Mouse (Mus musculus) hindbrain, embryonic 12.5 days (tissue): ENCODE measurements around the gene Nepro. TPM values are rescaled to one million over a fixed set of nuclear protein-coding genes. Genes with fewer than 3 reads are reported as not detected.

ENCODE experiments used
- ATAC-seq: fragments of 200-750 bp; cut with Nextera tagmentation; 2 replicates; pipeline ENCODE4 v1.8.0; 2017; ENCODE audit warnings: moderate TSS enrichment; ENCODE audit not compliant: low FRiP score
- H3K27ac ChIP-seq: fragments of 300-500 bp; sonication (generic); 2 replicates; pipeline ENCODE4 v1.5.1; 2016; ENCODE audit warnings: mild to moderate bottlenecking
- H3K27me3 ChIP-seq: fragments of 300-500 bp; sonication (generic); 2 replicates; pipeline ENCODE4 v1.6.1; 2016; ENCODE audit warnings: mild to moderate bottlenecking
- H3K36me3 ChIP-seq: fragments of 300-500 bp; sonication (generic); 2 replicates; pipeline ENCODE4 v1.6.1; 2016; ENCODE audit warnings: mild to moderate bottlenecking
- H3K4me1 ChIP-seq: fragments of 300-500 bp; sonication (generic); 2 replicates; pipeline ENCODE4 v1.6.1; 2016
- H3K4me2 ChIP-seq: fragments of 300-500 bp; sonication (generic); replicated peaks from 2 replicates; pipeline ENCODE4 v1.6.1; 2016; ENCODE audit warnings: mild to moderate bottlenecking
- H3K4me3 ChIP-seq: fragments of 300-500 bp; sonication (generic); 2 replicates; pipeline ENCODE4 v1.5.1; 2016; ENCODE audit warnings: mild to moderate bottlenecking
- H3K9ac ChIP-seq: fragments of 300-500 bp; sonication (generic); 2 replicates; pipeline ENCODE4 v1.6.1; 2016; ENCODE audit warnings: mild to moderate bottlenecking, moderate library complexity
- H3K9me3 ChIP-seq: fragments of 300-500 bp; sonication (generic); replicated peaks from 2 replicates; pipeline ENCODE4 v1.6.1; 2016; ENCODE audit warnings: mild to moderate bottlenecking
- whole genome bisulfite sequencing: fragments of 180-500 bp; shearing (Covaris S2); methylation state at CpG from one replicate; pipeline ENCODE4 v1.1.7; 2016; 5-methylcytosine and 5-hydroxymethylcytosine counted together
- polyA plus RNA-seq: library from polyadenylated mRNA; unstranded; fragments of >200 nt; fragmentation: Nextera tagmentation; extraction: Ambion mirVana; gene quantifications from 2 replicates; pipeline ENCODE4 v1.2.1, GENCODE M21; 2016

Nepro gene
- polyA plus RNA-seq, 1 experiment from 2014 or later: 9.4 TPM

GRCm38 (mm10) chr16:44778538-44779147, 54.5 kb downstream of the Nepro start:
- no peaks in the 10 kb centered on the region for H3K9me3 ChIP-seq
- 87% methylated on average over 17 of the region's 17 CpGs for WGBS
- no peak overlapping the region for H3K4me3 ChIP-seq
- H3K4me2 ChIP-seq: no peak overlapping the region
- no peak for ATAC-seq
- H3K9ac ChIP-seq: no peak overlapping the region
- no peaks in the 10 kb centered on the region for H3K27me3 ChIP-seq
- H3K4me1 ChIP-seq: no peaks in the 10 kb centered on the region
- H3K36me3 ChIP-seq: no peaks in the 10 kb centered on the region
- H3K27ac ChIP-seq: no peak overlapping the region

- Histone ChIP-seq H3K27me3 (no peaks in the 10 kb centered on the region), H3K27ac (no peak overlapping the region), H3K9me3 (no peaks in the 10 kb centered on the region), H3K36me3 (no peaks in the 10 kb centered on the region), H3K4me1 (no peaks in the 10 kb centered on the region), H3K4me3 (no peak overlapping the region), H3K9ac (no peak overlapping the region), H3K4me2 (no peak overlapping the region)
- no peak for ATAC-seq
- 91% methylated on average over 5 of the region's 5 CpGs for whole genome bisulfite sequencing
Observed at GRCm38 (mm10) chr16:44779494-44779893, 55.4 kb downstream of the Nepro start.

GRCm38 (mm10) chr16:44780751-44781150, 56.6 kb downstream of the Nepro start:
- Histone ChIP-seq H3K9me3 (no peaks in the 10 kb centered on the region), H3K9ac (no peak overlapping the region), H3K4me3 (no peak overlapping the region), H3K36me3 (no peaks in the 10 kb centered on the region), H3K4me1 (no peaks in the 10 kb centered on the region), H3K4me2 (no peak overlapping the region), H3K27ac (no peak overlapping the region), H3K27me3 (no peaks in the 10 kb centered on the region)
- no peak for ATAC-seq
- 65% methylated on average over 4 of the region's 4 CpGs for WGBS

Other genes with a start within 250 kb of the Nepro start
- 35.5 and 37.5 TPM in 2 replicates for gene Boc, start 165.4 kb upstream of the Nepro start, polyA plus RNA-seq
- gene Gtpbp8, start 22.1 kb downstream of the Nepro start, polyA plus RNA-seq: 34.3 and 37.9 TPM in 2 replicates
- gene Cd200r1, start 41.4 kb downstream of the Nepro start, polyA plus RNA-seq: 0.52 and 0.96 TPM in 2 replicates
- gene Cd200r4, start 87.4 kb downstream of the Nepro start, polyA plus RNA-seq: not detected in 2 replicates
- gene Cd200r2, start 142.8 kb downstream of the Nepro start, polyA plus RNA-seq: not detected in 2 replicates
- not detected in 2 replicates for gene Cd200r3, start 219.4 kb downstream of the Nepro start, polyA plus RNA-seq